In genomic region chr10:75704212-75705185, GRCm38 (mm10) we compare ENCODE assay signal across 8 mouse cellular contexts. TPM values are rescaled to one million over a fixed set of nuclear protein-coding genes. Genes with fewer than 3 reads are reported as not detected.
DNase-seq lines count a peak whose midpoint lies in the region; ATAC-seq and TF ChIP-seq lines count a peak whose summit lies in the region.

No protein-coding gene starts in this region.

- 23% methylated on average over 15 of the region's 15 CpGs for WGBS in forebrain, postnatal 0 days
- 30% methylated on average over 15 of the region's 15 CpGs for WGBS in midbrain, embryonic 13.5 days

- H3K4me2 ChIP-seq in forebrain, postnatal 0 days (ENCODE audit: low read depth) = peak overlapping the region; percentile 27
- H3K4me2 ChIP-seq in midbrain, embryonic 13.5 days (replicated peaks) = no peak overlapping the region

- H3K9me3 ChIP-seq in forebrain, postnatal 0 days (ENCODE audit: low read length) = no peaks in the 10 kb centered on the region
- H3K9me3 ChIP-seq in midbrain, embryonic 13.5 days = no peaks in the 10 kb centered on the region

- no peaks in the 10 kb centered on the region for H3K27me3 ChIP-seq in C2C12 (ENCODE audit: control insufficient read depth, insufficient read depth, insufficient read length)
- H3K27me3 ChIP-seq in forebrain, postnatal 0 days (ENCODE audit: insufficient read depth, low read length) = no peaks in the 10 kb centered on the region
- H3K27me3 ChIP-seq in midbrain, embryonic 13.5 days = no peaks in the 10 kb centered on the region

- H3K9ac ChIP-seq in forebrain, postnatal 0 days = no peak overlapping the region
- H3K9ac ChIP-seq in midbrain, embryonic 13.5 days (replicated peaks) = peak overlapping the region; percentile 16; the same call in 1 of the 2 replicates

- peak; percentile 92 for ATAC-seq in forebrain, postnatal 0 days
- ATAC-seq in midbrain, embryonic 13.5 days = peak; percentile 85

- no peaks in the 10 kb centered on the region for H3K79me2 ChIP-seq in C2C12 (ENCODE audit: control insufficient read depth, insufficient read depth)

- no peaks in the 10 kb centered on the region for H3K79me3 ChIP-seq in C2C12 (ENCODE audit: low read depth)

- H3ac ChIP-seq in C2C12 (ENCODE audit: control insufficient read depth, insufficient read length, low read depth) = peak overlapping the region; percentile 19

- intact Hi-C loops in left cerebral cortex, adult 2 months (cut with DNase I) = loop anchor here (1.0 to 5.0 kb wide), 5 partner anchors 38 to 117 kb away; partner anchors contain the start of genes Cabin1 and Ggt5

- H3K27ac ChIP-seq in forebrain, postnatal 0 days (ENCODE audit: low read depth, low read length) = peak overlapping the region; percentile 79
- peak overlapping the region; percentile 62 for H3K27ac ChIP-seq in left cerebral cortex, adult 2 months
- H3K27ac ChIP-seq in midbrain, embryonic 13.5 days = peak overlapping the region; percentile 52

- H3K36me3 ChIP-seq in C2C12 (ENCODE audit: control insufficient read depth, insufficient read depth) = peaks cover 33% of the 10 kb centered on the region
- peaks cover 24% of the 10 kb centered on the region for H3K36me3 ChIP-seq in forebrain, postnatal 0 days (ENCODE audit: insufficient read depth)
- H3K36me3 ChIP-seq in midbrain, embryonic 13.5 days = peaks cover 36% of the 10 kb centered on the region

- DNase-seq in brain, adult 2 months (ENCODE audit: low read depth, low spot score) = peak; percentile 100
- peak; percentile 97 for DNase-seq in forebrain, postnatal 0 days
- DNase-seq in heart, postnatal 4 days = peak; percentile 92
- peak; percentile 86 to 89 for DNase-seq in left cerebral cortex, adult 2 months (ENCODE audit: extremely low spot score in 1 of 2, low spot score in 2 of 2)
- peak; percentile 82 for DNase-seq in testis, postnatal 10 days (ENCODE audit: low spot score)
- no peak for DNase-seq in thymus, postnatal 4 days

- peaks cover 17% of the 10 kb centered on the region for H3K4me1 ChIP-seq in forebrain, postnatal 0 days (ENCODE audit: insufficient read depth)
- H3K4me1 ChIP-seq in midbrain, embryonic 13.5 days (replicated peaks) = peaks cover 17% of the 10 kb centered on the region

- no peak for TF ChIP-seq CTCF in C2C12 (IDR thresholded peaks at IDR 0.05; ENCODE audit: control insufficient read depth, insufficient read depth, insufficient read length)
- peak; percentile 46 for TF ChIP-seq CTCF in forebrain, postnatal 0 days (IDR thresholded peaks at IDR 0.05; ENCODE audit: low read depth)
- peak; percentile 38 for TF ChIP-seq CTCF in left cerebral cortex, adult 2 months (IDR thresholded peaks at IDR 0.05)

- no peak overlapping the region for H3K4me3 ChIP-seq in C2C12 (ENCODE audit: insufficient read depth, poor library complexity, severe bottlenecking)
- no peak overlapping the region for H3K4me3 ChIP-seq in forebrain, postnatal 0 days (ENCODE audit: low read depth, low read length)
- H3K4me3 ChIP-seq in left cerebral cortex, adult 2 months = no peak overlapping the region
- H3K4me3 ChIP-seq in midbrain, embryonic 13.5 days (replicated peaks) = no peak overlapping the region

TF ChIP-seq in C2C12, 6 proteins besides CTCF, POLR2A, EP300 and RAD21:
- TF ChIP-seq MYOG (IDR thresholded peaks at IDR 0.05; ENCODE audit: control insufficient read depth, extremely low read depth, insufficient read length) = no peak
- TF ChIP-seq MYOD1 (IDR thresholded peaks at IDR 0.05; ENCODE audit: control insufficient read depth, insufficient read length, low read depth) = peak; percentile 45

RNA-seq across cellular contexts. Expression of gene Cabin1, which starts 59.6 kb away (rescaled TPM):
- polyA plus RNA-seq in C2C12 (2012; fragmentation: generic; extraction: Trizol) = 24.5 TPM
- 67.0 and 85.5 TPM in 2 replicates for total RNA-seq in forebrain, postnatal 0 days (2014; rRNA removed)
- 19.8 and 28.0 TPM in 2 replicates for polyA plus RNA-seq in forebrain, postnatal 0 days (2015; fragmentation: Nextera tagmentation; extraction: Ambion mirVana)
- total RNA-seq in heart, postnatal 4 days (2021) = 10 to 100 TPM; 35.8 to 37.1 TPM
- 10 to 100 TPM; 78.0 to 79.3 TPM for total RNA-seq in left cerebral cortex, adult 2 months (2021)
- polyA plus RNA-seq in midbrain, embryonic 13.5 days (2015; fragmentation: Nextera tagmentation; extraction: Ambion mirVana) = 36.0 and 39.7 TPM in 2 replicates
